Mouse (Mus musculus): ENCODE data around the gene Tomm34. TPM values are rescaled to one million over a fixed set of nuclear protein-coding genes. Genes with fewer than 3 reads are reported as not detected.

The Tomm34 gene
- total and polyA plus RNA-seq, 3 experiments, result 25.6 to 40.7 (median 26.8) TPM

GRCm38 (mm10) chr2:164076874-164077425 is 6.0 kb upstream of the Tomm34 start:
- Histone ChIP-seq H3K9me3 (replicated peaks; ENCODE audit: low read length) (no peaks in the 10 kb centered on the region), H3K4me1 (ENCODE audit: control insufficient read depth in 1 of 2, insufficient read depth in 2 of 2) (peaks cover 6 to 68% of the 10 kb centered on the region in 2 experiments), H3K4me2 (ENCODE audit: insufficient read depth, low read depth, poor library complexity, severe bottlenecking) (peak overlapping the region; percentile 74; the same call in 1 of the 2 replicates), H3K36me3 (replicated peaks in 1 of 2; ENCODE audit: control insufficient read depth in 1 of 2, insufficient read depth in 1 of 2, low read length in 1 of 2) (peaks cover 21 to 39% of the 10 kb centered on the region in 2 experiments), H3K4me3 (replicated peaks in 1 of 3; ENCODE audit: low read depth in 2 of 3, low read length in 2 of 3, poor library complexity in 1 of 3) (peak overlapping the region in 1 of 3 experiments; percentile 0), H3K27me3 (replicated peaks) (no peaks in the 10 kb centered on the region), H3K9ac (ENCODE audit: insufficient read depth, low read depth) (peak overlapping the region; percentile 68; the same call in 1 of the 2 replicates), H3K27ac (ENCODE audit: insufficient read depth, low read depth) (peak overlapping the region; percentile 41), H3K79me2 (replicated peaks; ENCODE audit: control insufficient read depth, extremely low read depth, insufficient read depth, poor library complexity, severe bottlenecking) (peaks cover 63% of the 10 kb centered on the region)
- TF ChIP-seq UBTF (IDR thresholded peaks at IDR 0.05; ENCODE audit: low read depth, low read length), result no peak
- 0 out of 2 replicates have a peak, but pooled peaks have one; percentile 11 for TF ChIP-seq EP300 (IDR thresholded peaks at IDR 0.05; ENCODE audit: low read length)
- peak; percentile 28; the same call in 1 of the 2 replicates for TF ChIP-seq MXI1 (IDR thresholded peaks at IDR 0.05; ENCODE audit: low read depth, low read length)
- 0 out of 2 replicates have a peak, but pooled peaks have one; percentile 7 for TF ChIP-seq BHLHE40 (IDR thresholded peaks at IDR 0.05; ENCODE audit: low read depth, low read length)
- in situ Hi-C loops (cut with MboI; ENCODE audit: low pct_ligation_motif_present, low pct_unique_long_range_greater_than_20kb, low sequenced_read_pairs) (no loop called here), dilution Hi-C loops (cut with MboI; ENCODE audit: extremely low pct_ligation_motif_present, extremely low pct_unique_long_range_greater_than_20kb, low sequenced_read_pairs) (no loop called here)
- DNase-seq (ENCODE audit: extremely low read depth), result no peak

GRCm38 (mm10) chr2:164075088-164075487 is 4.1 kb upstream of the Tomm34 start:
- peak overlapping the region; percentile 29 for H3K27ac ChIP-seq (ENCODE audit: insufficient read depth, low read depth)

GRCm38 (mm10) chr2:164073918-164074578 is 3.1 kb upstream of the Tomm34 start:
- dilution Hi-C loops (cut with MboI; ENCODE audit: extremely low pct_ligation_motif_present, extremely low pct_unique_long_range_greater_than_20kb, low sequenced_read_pairs), result no loop called here
- Histone ChIP-seq H3K4me2 (ENCODE audit: insufficient read depth, low read depth, poor library complexity, severe bottlenecking) (peak overlapping the region; percentile 83; the same call in 1 of the 2 replicates), H3K9me3 (replicated peaks; ENCODE audit: low read length) (no peaks in the 10 kb centered on the region), H3K4me3 (replicated peaks in 1 of 3; ENCODE audit: low read depth in 2 of 3, low read length in 2 of 3, poor library complexity in 1 of 3) (peak overlapping the region; percentile 87 to 98 (median 97)), H3K9ac (ENCODE audit: insufficient read depth, low read depth) (peak overlapping the region; percentile 54), H3K27ac (ENCODE audit: insufficient read depth, low read depth) (peak overlapping the region; percentile 66), H3K79me2 (replicated peaks; ENCODE audit: control insufficient read depth, extremely low read depth, insufficient read depth, poor library complexity, severe bottlenecking) (peaks cover 66% of the 10 kb centered on the region), H3K4me1 (ENCODE audit: control insufficient read depth in 1 of 2, insufficient read depth in 2 of 2) (peaks cover 6 to 50% of the 10 kb centered on the region in 2 experiments), H3K36me3 (replicated peaks in 1 of 2; ENCODE audit: control insufficient read depth in 1 of 2, insufficient read depth in 1 of 2, low read length in 1 of 2) (peaks cover 0 to 15% of the 10 kb centered on the region in 2 experiments), H3K27me3 (replicated peaks) (no peaks in the 10 kb centered on the region)
- peak; percentile 98 for DNase-seq (ENCODE audit: extremely low read depth)
- in situ Hi-C loops (cut with MboI; ENCODE audit: low pct_ligation_motif_present, low pct_unique_long_range_greater_than_20kb, low sequenced_read_pairs), result no loop called here
- peak; percentile 93 for TF ChIP-seq USF2 (conservative IDR thresholded peaks at IDR 0.05; ENCODE audit: low read depth, low read length)
- TF ChIP-seq MAZ (IDR thresholded peaks at IDR 0.05; ENCODE audit: low read depth, low read length), result no peak
- TF ChIP-seq KAT2A (IDR thresholded peaks at IDR 0.05; ENCODE audit: insufficient replicate concordance, low read length), result no peak
- TF ChIP-seq USF1 (IDR thresholded peaks at IDR 0.05; ENCODE audit: low read depth, low read length), result peak; percentile 98
- TF ChIP-seq MXI1 (IDR thresholded peaks at IDR 0.05; ENCODE audit: low read depth, low read length), result peak; percentile 60; the same call in 1 of the 2 replicates
- TF ChIP-seq POLR2AphosphoS2 (IDR thresholded peaks at IDR 0.05; ENCODE audit: low read depth, low read length), result peak; percentile 87; the same call in 1 of the 2 replicates
- TF ChIP-seq JUN (IDR thresholded peaks at IDR 0.05; ENCODE audit: insufficient read depth, low read depth, low read length), result no peak
- TF ChIP-seq E2F4 (IDR thresholded peaks at IDR 0.05; ENCODE audit: insufficient replicate concordance, low read depth, low read length), result peak; percentile 55; the same call in 1 of the 2 replicates
- TF ChIP-seq ELF1 (IDR thresholded peaks at IDR 0.05; ENCODE audit: low read depth, low read length), result peak; percentile 98
- TF ChIP-seq CHD1 (IDR thresholded peaks at IDR 0.05; ENCODE audit: low read depth, low read length), result no peak
- peak; percentile 76 for TF ChIP-seq ZMIZ1 (IDR thresholded peaks at IDR 0.05; ENCODE audit: low read depth, low read length)
- TF ChIP-seq SIN3A (IDR thresholded peaks at IDR 0.05; ENCODE audit: low read length), result peak; percentile 86; the same call in 1 of the 2 replicates
- TF ChIP-seq PAX5 (IDR thresholded peaks at IDR 0.05; ENCODE audit: low read length), result no peak
- peak; percentile 81 for TF ChIP-seq HCFC1 (IDR thresholded peaks at IDR 0.05; ENCODE audit: low read depth, low read length)
- TF ChIP-seq POLR2A (IDR thresholded peaks at IDR 0.05; ENCODE audit: low read depth, low read length), result peak; percentile 98
- TF ChIP-seq SMC3 (IDR thresholded peaks at IDR 0.05; ENCODE audit: low read depth, low read length), result peak; percentile 54
- peak; percentile 84 for TF ChIP-seq TCF12 (IDR thresholded peaks at IDR 0.05; ENCODE audit: low read depth, low read length)

More at GRCm38 (mm10) chr2:164075088-164075487, 4.1 kb upstream of the Tomm34 start:
- DNase-seq (ENCODE audit: extremely low read depth), result peak; percentile 40
- TF ChIP-seq MEF2A (IDR thresholded peaks at IDR 0.05; ENCODE audit: borderline replicate concordance, low read depth, low read length), result no peak
- TF ChIP-seq ZNF384 (IDR thresholded peaks at IDR 0.05; ENCODE audit: low read depth, low read length), result 0 out of 2 replicates have a peak, but pooled peaks have one; percentile 9
- peak; percentile 50; the same call in 1 of the 2 replicates for TF ChIP-seq IRF4 (IDR thresholded peaks at IDR 0.05; ENCODE audit: low read depth, low read length)
- TF ChIP-seq BHLHE40 (IDR thresholded peaks at IDR 0.05; ENCODE audit: low read depth, low read length), result 0 out of 2 replicates have a peak, but pooled peaks have one; percentile 6
- TF ChIP-seq UBTF (IDR thresholded peaks at IDR 0.05; ENCODE audit: low read depth, low read length), result no peak
- peak; percentile 68 for TF ChIP-seq ELF1 (IDR thresholded peaks at IDR 0.05; ENCODE audit: low read depth, low read length)
- 0 out of 2 replicates have a peak, but pooled peaks have one; percentile 33 for TF ChIP-seq TBP (conservative IDR thresholded peaks at IDR 0.05; ENCODE audit: low read depth, low read length)
- Histone ChIP-seq H3K9me3 (replicated peaks; ENCODE audit: low read length) (no peaks in the 10 kb centered on the region), H3K27me3 (replicated peaks) (no peaks in the 10 kb centered on the region), H3K4me2 (ENCODE audit: insufficient read depth, low read depth, poor library complexity, severe bottlenecking) (peak overlapping the region; percentile 83), H3K9ac (ENCODE audit: insufficient read depth, low read depth) (peak overlapping the region; percentile 54), H3K36me3 (replicated peaks in 1 of 2; ENCODE audit: control insufficient read depth in 1 of 2, insufficient read depth in 1 of 2, low read length in 1 of 2) (peaks cover 7 to 20% of the 10 kb centered on the region in 2 experiments), H3K79me2 (replicated peaks; ENCODE audit: control insufficient read depth, extremely low read depth, insufficient read depth, poor library complexity, severe bottlenecking) (peaks cover 62% of the 10 kb centered on the region), H3K4me1 (ENCODE audit: control insufficient read depth in 1 of 2, insufficient read depth in 2 of 2) (peaks cover 6 to 56% of the 10 kb centered on the region in 2 experiments), H3K4me3 (replicated peaks in 1 of 3; ENCODE audit: low read depth in 2 of 3, low read length in 2 of 3, poor library complexity in 1 of 3) (peak overlapping the region; percentile 87 to 98 (median 97))
- in situ Hi-C loops (cut with MboI; ENCODE audit: low pct_ligation_motif_present, low pct_unique_long_range_greater_than_20kb, low sequenced_read_pairs) (no loop called here), dilution Hi-C loops (cut with MboI; ENCODE audit: extremely low pct_ligation_motif_present, extremely low pct_unique_long_range_greater_than_20kb, low sequenced_read_pairs) (no loop called here)
